ENCODE assay signal across 8 mouse cellular contexts in the genomic region with DNA sequence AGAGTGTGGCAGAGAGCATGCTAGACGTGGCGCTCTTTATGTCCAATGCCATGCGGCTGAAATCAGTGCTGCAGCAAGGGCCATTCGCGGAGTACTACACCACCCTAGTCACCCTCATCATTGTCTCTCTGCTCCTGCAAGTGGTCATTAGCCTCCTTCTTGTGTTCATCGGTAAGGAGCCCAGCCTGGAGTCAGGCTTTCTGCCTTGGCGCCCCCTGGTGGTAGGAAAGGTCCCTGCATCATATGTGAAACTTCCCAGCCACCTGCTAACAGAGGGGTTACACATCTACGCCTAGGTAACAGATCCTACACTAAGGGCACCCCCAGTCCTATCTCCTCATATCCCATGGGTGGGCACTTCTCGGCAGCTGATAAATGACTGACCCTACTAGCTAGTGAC.
DNase-seq lines count a peak whose midpoint lies in the region; ATAC-seq and TF ChIP-seq lines count a peak whose summit lies in the region.

No protein-coding gene starts in this region.

- peaks cover 32% of the 10 kb centered on the region for H3K4me1 ChIP-seq in hindbrain, embryonic 10.5 days (replicated peaks)
- H3K4me1 ChIP-seq in hindbrain, embryonic 13.5 days (replicated peaks): peaks cover 15% of the 10 kb centered on the region

- no peak overlapping the region for H3K4me2 ChIP-seq in hindbrain, embryonic 13.5 days

- no peaks in the 10 kb centered on the region for H3K9me3 ChIP-seq in hindbrain, embryonic 10.5 days
- H3K9me3 ChIP-seq in hindbrain, embryonic 13.5 days: no peaks in the 10 kb centered on the region

- TF ChIP-seq POLR2A in brain, embryonic 14.5 days (IDR thresholded peaks at IDR 0.05; ENCODE audit: borderline replicate concordance, extremely low read depth, insufficient read depth, insufficient read length, poor library complexity, severe bottlenecking): no peak

- TF ChIP-seq CTCF in brain, embryonic 14.5 days (IDR thresholded peaks at IDR 0.05; ENCODE audit: borderline replicate concordance, extremely low read depth, insufficient read depth, insufficient read length): peak; percentile 91

- no peak overlapping the region for H3K27ac ChIP-seq in hindbrain, embryonic 10.5 days
- no peak overlapping the region for H3K27ac ChIP-seq in hindbrain, embryonic 13.5 days

- H3K4me3 ChIP-seq in hindbrain, embryonic 10.5 days: no peak overlapping the region
- H3K4me3 ChIP-seq in hindbrain, embryonic 13.5 days: no peak overlapping the region

- intact Hi-C loops in heart, postnatal 14 days (cut with DNase I): loop anchor here (5.0 kb wide), 3 partner anchors 236 to 716 kb away; no protein-coding TSS in a partner anchor
- intact Hi-C loops in left cerebral cortex, postnatal 10 days (cut with DNase I): loop anchor here (10.0 kb wide), 1 partner anchor 713 kb away; no protein-coding TSS in a partner anchor

- 34% methylated on average over 9 of the region's 9 CpGs for WGBS in hindbrain, embryonic 10.5 days
- WGBS in hindbrain, embryonic 13.5 days: 35% methylated on average over 9 of the region's 9 CpGs

- ATAC-seq in hindbrain, embryonic 13.5 days (ENCODE audit: low FRiP score): no peak
- peak; percentile 72 for ATAC-seq in erythroid progenitor cell, adult 5-6 weeks (replicated peaks; ENCODE audit: low FRiP score, poor library complexity, severe bottlenecking)

- no peak overlapping the region for H3K9ac ChIP-seq in hindbrain, embryonic 13.5 days

- peak; percentile 82 for DNase-seq in hindbrain, embryonic 10.5 days (ENCODE audit: low spot score)
- DNase-seq in brain, embryonic 14.5 days (ENCODE audit: low read depth): peak; percentile 75
- DNase-seq in heart, postnatal 14 days: peak; percentile 76 to 86
- DNase-seq in left cerebral cortex, postnatal 10 days (ENCODE audit: extremely low spot score in 1 of 2, low spot score in 2 of 2): peak; percentile 38 to 63
- peak; percentile 77 for DNase-seq in mesoderm, embryonic 11.5 days (ENCODE audit: low read depth, low spot score)
- DNase-seq in spleen, postnatal 14 days (ENCODE audit: low spot score in 2 of 2): peak; percentile 74 to 85

- H3K36me3 ChIP-seq in hindbrain, embryonic 10.5 days: no peaks in the 10 kb centered on the region
- no peaks in the 10 kb centered on the region for H3K36me3 ChIP-seq in hindbrain, embryonic 13.5 days

- H3K27me3 ChIP-seq in hindbrain, embryonic 10.5 days (ENCODE audit: insufficient read depth, poor library complexity, severe bottlenecking): peaks cover 27% of the 10 kb centered on the region
- H3K27me3 ChIP-seq in hindbrain, embryonic 13.5 days: 0 out of 2 replicates have a peak, but pooled peaks cover 6% of the 10 kb centered on the region
